Mouse (Mus musculus): ENCODE data around the gene Syngr1. TPM values are rescaled to one million over a fixed set of nuclear protein-coding genes. Genes with fewer than 3 reads are reported as not detected.
A peak's percentile ranks its signal among the peaks of the same experiment; 100 is the strongest.

The Syngr1 gene
- polyA plus RNA-seq, 1 experiment from 2014 or later, result 27.3 TPM

DNA sequence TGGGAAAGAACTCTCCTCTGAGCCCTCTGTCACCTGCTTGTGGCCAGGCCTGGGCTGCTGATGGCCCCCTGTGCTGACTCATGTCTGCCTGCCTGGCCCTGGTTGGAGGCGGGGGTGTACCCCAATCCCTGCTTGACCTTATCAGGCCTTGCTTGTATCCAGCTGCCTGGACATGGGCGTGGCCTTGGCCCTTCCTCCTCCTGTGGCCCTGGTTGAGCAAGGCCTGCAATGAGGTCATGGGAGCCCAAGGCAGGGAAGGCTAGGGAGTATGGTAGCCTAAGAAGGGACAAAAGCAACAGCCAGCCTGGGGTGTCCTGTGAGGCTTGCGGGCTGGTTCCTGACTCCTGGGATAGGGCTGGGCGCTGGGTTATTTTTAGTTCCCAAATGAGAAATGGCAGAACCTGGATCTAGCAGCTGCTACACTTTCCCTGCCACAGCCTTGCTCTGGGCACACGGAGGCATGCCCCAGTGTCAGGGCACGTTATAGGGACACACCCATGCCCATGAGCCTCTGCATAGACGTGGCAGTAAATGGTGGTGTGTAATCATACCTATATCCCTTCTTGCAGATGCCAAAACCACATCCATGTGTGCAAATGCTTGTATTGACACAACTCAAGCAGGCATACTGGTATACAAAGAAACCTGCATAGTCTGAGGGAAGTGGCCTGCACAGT lies 37.0 kb upstream of the Syngr1 start:
- Histone ChIP-seq H3K4me2 (no peak overlapping the region), H3K4me1 (peaks cover 20% of the 10 kb centered on the region), H3K36me3 (no peaks in the 10 kb centered on the region), H3K9ac (peak overlapping the region; percentile 4; the same call in 1 of the 2 replicates), H3K4me3 (no peak overlapping the region), H3K9me3 (no peaks in the 10 kb centered on the region), H3K27me3 (replicated peaks) (no peaks in the 10 kb centered on the region), H3K27ac (replicated peaks) (peak overlapping the region; percentile 43; the same call in 1 of the 2 replicates)
- ATAC-seq (ENCODE audit: extremely low read depth, insufficient number of reproducible peaks, low FRiP score, low TSS enrichment), result no peak
- WGBS, result 48% methylated on average over 7 of the region's 7 CpGs

DNA sequence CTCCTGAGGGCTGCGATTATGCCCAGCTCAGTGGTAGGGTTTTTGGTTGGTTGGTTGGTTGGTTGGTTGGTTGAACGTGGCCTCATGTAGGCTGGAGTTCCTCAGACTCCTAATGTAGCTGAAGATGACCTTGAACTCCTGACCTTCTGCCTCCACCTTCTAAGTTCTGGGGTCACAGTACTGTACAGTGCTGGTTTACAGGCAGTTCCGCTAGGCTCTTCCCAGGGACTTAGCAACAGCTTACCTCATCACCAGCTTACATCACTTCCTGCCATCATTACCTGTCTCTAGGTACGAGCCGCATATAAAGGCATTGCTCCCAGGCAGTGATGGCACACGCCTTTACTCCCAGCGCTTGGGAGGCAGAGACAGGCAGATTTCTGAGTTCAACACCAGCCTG lies 33.0 kb upstream of the Syngr1 start:
- no peak overlapping the region for H3K4me3 ChIP-seq
- peaks cover 13% of the 10 kb centered on the region for H3K4me1 ChIP-seq
- H3K4me2 ChIP-seq, result no peak overlapping the region
- H3K27ac ChIP-seq (replicated peaks), result no peak overlapping the region
- no peak overlapping the region for H3K9ac ChIP-seq
- no peak for ATAC-seq (ENCODE audit: extremely low read depth, insufficient number of reproducible peaks, low FRiP score, low TSS enrichment)
- H3K36me3 ChIP-seq, result no peaks in the 10 kb centered on the region
- WGBS, result 87% methylated on average over 7 of the region's 7 CpGs
- no peaks in the 10 kb centered on the region for H3K9me3 ChIP-seq
- H3K27me3 ChIP-seq (replicated peaks), result no peaks in the 10 kb centered on the region

DNA sequence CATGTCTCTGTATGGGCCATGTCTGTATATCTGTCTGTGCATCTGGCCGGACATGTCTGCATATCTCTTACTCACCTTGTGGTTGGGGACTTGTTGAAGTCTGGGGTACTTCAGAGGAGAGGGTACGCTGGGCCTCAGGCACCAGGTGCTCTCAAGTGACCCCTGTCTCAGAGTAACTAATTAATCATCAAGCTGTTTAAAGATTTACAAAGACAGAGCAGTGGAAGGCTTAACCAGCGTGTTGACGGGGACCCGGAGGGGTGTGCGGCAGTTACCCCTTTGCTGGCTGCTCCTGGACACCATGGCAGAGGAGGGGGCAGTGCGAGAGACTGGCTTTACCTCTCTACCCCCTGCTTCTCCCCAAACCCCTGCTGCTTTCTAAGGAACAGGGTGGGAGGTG lies 31.5 kb upstream of the Syngr1 start:
- Histone ChIP-seq H3K4me2 (no peak overlapping the region), H3K27ac (replicated peaks) (no peak overlapping the region), H3K9ac (no peak overlapping the region), H3K4me3 (no peak overlapping the region), H3K27me3 (replicated peaks) (no peaks in the 10 kb centered on the region), H3K4me1 (no peaks in the 10 kb centered on the region), H3K36me3 (no peaks in the 10 kb centered on the region), H3K9me3 (no peaks in the 10 kb centered on the region)
- 67% methylated on average over 7 of the region's 7 CpGs for WGBS
- no peak for ATAC-seq (ENCODE audit: extremely low read depth, insufficient number of reproducible peaks, low FRiP score, low TSS enrichment)

DNA sequence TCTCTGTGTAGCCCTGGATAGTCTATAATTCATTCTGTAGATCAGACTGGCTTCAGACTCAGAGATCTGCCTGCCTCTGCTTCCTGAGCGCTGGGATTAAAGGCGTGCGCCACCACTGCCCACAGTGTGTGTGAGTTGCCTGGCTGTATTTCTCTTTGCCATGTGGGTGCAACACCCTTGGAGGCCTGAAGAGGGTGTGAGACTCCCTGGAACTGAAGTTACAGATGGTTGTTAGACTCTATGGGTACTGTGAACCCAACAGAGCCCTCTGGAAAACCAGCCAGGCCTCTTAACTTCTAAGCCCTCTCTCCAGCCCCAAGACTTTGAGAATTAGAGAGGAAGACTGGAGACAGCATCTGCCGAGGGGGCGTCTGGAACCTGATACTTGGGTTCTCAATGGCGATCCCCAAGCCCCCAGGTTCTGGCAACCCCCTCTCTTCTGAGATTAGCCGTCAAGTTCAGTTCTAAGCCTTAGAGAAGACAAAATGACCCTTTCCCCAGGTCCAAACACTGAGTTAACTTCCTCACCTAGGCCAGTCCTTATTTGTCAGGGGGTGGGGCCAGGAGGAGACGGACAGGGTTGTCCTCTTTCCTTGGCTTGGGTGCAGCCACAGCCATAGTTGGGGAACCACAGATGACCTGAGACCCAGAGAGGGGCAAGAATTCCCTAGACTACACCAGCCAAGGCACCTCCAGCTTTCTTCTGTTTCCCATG lies 30.6 kb upstream of the Syngr1 start:
- H3K4me2 ChIP-seq, result no peak overlapping the region
- H3K36me3 ChIP-seq, result no peaks in the 10 kb centered on the region
- H3K4me3 ChIP-seq, result no peak overlapping the region
- no peak for ATAC-seq (ENCODE audit: extremely low read depth, insufficient number of reproducible peaks, low FRiP score, low TSS enrichment)
- H3K27ac ChIP-seq (replicated peaks), result no peak overlapping the region
- H3K27me3 ChIP-seq (replicated peaks), result no peaks in the 10 kb centered on the region
- WGBS, result 86% methylated on average over 8 of the region's 8 CpGs
- no peak overlapping the region for H3K9ac ChIP-seq
- H3K9me3 ChIP-seq, result no peaks in the 10 kb centered on the region
- no peaks in the 10 kb centered on the region for H3K4me1 ChIP-seq

DNA sequence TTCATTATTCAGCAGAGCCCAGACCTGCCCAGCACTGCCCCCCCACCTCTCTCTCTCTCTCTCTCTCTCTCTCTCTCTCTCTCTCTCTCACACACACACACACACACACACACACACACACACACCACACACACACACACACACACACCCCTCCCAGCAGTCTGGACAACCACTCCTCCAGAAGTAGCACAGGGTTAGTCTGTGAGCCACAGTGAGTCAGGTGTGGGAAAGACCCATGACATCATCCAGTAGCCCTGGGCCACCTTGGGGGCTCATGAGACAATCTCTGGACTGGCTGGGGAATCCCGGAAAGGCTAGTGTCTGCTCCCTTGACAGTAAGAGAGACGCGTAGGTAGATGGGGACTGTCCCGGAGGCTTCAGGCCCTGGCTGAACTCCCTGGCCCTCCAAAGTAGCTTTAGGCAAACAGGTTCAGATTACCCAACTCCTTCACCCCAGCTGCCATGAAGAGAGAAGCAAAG lies 30.0 kb upstream of the Syngr1 start:
- Histone ChIP-seq H3K9ac (no peak overlapping the region), H3K27ac (replicated peaks) (no peak overlapping the region), H3K36me3 (no peaks in the 10 kb centered on the region), H3K4me1 (no peaks in the 10 kb centered on the region), H3K4me3 (no peak overlapping the region), H3K4me2 (no peak overlapping the region), H3K9me3 (no peaks in the 10 kb centered on the region), H3K27me3 (replicated peaks) (no peaks in the 10 kb centered on the region)
- no peak for ATAC-seq (ENCODE audit: extremely low read depth, insufficient number of reproducible peaks, low FRiP score, low TSS enrichment)
- 77% methylated on average over 4 of the region's 4 CpGs for WGBS

DNA sequence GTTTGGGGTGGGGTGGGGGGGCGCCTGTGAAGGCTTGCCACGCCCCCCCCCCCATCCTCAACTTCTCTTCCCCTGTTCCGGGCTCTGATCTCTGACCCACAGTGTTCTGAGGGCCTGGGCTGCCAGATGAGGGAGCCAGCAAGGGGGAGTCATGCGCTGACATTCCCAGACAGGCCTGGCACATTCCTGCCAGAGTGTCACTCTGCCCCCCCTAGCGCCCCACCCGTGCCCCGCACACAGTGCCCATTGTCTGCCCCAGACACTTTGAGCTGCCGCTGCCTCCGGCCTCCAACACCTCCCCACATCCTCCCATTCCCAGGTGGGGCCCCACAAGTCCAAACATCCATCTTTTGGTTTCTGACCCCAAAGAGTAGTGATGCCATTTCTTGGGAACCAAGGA lies 28.8 kb upstream of the Syngr1 start:
- Histone ChIP-seq H3K9me3 (no peaks in the 10 kb centered on the region), H3K27ac (replicated peaks) (no peak overlapping the region)

DNA sequence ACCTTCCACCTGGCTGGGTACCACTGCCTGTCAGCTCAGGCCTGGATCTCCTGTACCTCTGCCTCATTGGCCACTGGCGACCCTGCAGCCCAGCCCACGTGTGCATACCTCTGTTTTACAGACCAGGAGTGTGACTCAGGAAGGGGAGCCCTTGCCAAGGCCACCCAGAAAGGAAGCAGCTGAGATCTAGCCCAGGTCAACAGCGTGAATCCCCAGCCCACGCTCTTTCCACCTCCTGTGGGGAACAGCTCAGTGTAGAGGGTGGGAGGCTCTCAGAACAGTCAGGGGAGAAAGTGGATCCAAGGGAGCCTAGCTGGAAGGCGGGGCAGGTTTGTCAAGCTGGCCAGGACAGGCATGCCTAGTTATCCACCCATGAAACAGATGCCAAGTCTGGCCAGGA lies 28.3 kb upstream of the Syngr1 start:
- 47% methylated on average over 5 of the region's 5 CpGs for WGBS

More for the DNA sequence above, 28.8 kb upstream of the Syngr1 start:
- Histone ChIP-seq H3K9ac (no peak overlapping the region), H3K36me3 (no peaks in the 10 kb centered on the region), H3K27me3 (replicated peaks) (no peaks in the 10 kb centered on the region), H3K4me2 (no peak overlapping the region), H3K4me1 (no peaks in the 10 kb centered on the region), H3K4me3 (no peak overlapping the region)
- no peak for ATAC-seq (ENCODE audit: extremely low read depth, insufficient number of reproducible peaks, low FRiP score, low TSS enrichment)
- 60% methylated on average over 8 of the region's 9 CpGs for WGBS

DNA sequence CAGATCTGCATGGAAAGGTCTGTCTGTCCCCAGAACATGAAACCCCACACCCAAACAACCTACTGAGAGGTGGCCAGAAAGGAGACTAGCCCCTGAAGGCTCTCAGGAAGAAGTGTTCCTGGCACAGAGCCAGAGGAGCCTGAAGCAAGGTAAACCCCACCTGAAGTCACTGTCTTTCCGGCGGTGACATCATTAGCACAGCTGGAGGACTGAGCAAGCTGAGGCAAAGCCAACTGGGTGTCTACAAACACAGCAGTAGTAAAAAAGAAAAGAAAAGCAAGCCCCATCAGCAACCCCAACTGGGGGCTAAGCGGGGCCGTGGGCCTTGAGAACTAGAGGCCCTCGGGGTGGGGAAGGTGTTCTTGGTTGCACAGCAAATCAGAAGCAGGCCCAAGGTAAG lies 26.2 kb upstream of the Syngr1 start:
- Histone ChIP-seq H3K27me3 (replicated peaks) (no peaks in the 10 kb centered on the region), H3K9ac (no peak overlapping the region), H3K4me2 (no peak overlapping the region), H3K27ac (replicated peaks) (no peak overlapping the region), H3K4me3 (no peak overlapping the region), H3K36me3 (no peaks in the 10 kb centered on the region), H3K4me1 (peaks cover 1% of the 10 kb centered on the region), H3K9me3 (no peaks in the 10 kb centered on the region)
- no peak for ATAC-seq (ENCODE audit: extremely low read depth, insufficient number of reproducible peaks, low FRiP score, low TSS enrichment)
- 82% methylated on average over 5 of the region's 5 CpGs for WGBS

More for the DNA sequence above, 28.3 kb upstream of the Syngr1 start:
- no peak for ATAC-seq (ENCODE audit: extremely low read depth, insufficient number of reproducible peaks, low FRiP score, low TSS enrichment)
- Histone ChIP-seq H3K4me1 (no peaks in the 10 kb centered on the region), H3K27ac (replicated peaks) (no peak overlapping the region), H3K9ac (no peak overlapping the region), H3K9me3 (no peaks in the 10 kb centered on the region), H3K4me3 (no peak overlapping the region), H3K27me3 (replicated peaks) (no peaks in the 10 kb centered on the region), H3K4me2 (no peak overlapping the region), H3K36me3 (no peaks in the 10 kb centered on the region)

DNA sequence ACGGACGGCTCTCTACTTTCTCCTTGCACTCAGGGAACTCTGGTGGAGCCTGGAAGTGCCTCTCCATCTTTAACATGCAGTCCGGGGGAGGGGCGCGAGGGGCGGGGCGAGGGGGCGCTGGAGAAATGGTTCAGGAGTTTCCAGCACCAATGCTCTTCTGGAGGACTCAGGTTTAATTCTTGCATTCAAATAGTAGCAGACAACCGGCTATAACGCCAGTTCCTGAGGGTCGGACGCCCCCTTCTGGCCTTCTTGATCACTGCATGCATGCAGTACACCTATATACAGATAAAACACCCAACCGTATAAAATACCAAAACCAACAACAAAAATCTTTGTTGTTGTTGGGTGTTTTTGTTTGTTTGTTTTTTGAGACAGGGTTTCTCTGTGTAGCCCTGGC lies 25.7 kb upstream of the Syngr1 start:
- ATAC-seq (ENCODE audit: extremely low read depth, insufficient number of reproducible peaks, low FRiP score, low TSS enrichment), result no peak
- no peak overlapping the region for H3K9ac ChIP-seq
- H3K9me3 ChIP-seq, result no peaks in the 10 kb centered on the region
- H3K4me1 ChIP-seq, result peaks cover 6% of the 10 kb centered on the region
- no peak overlapping the region for H3K27ac ChIP-seq (replicated peaks)
- no peaks in the 10 kb centered on the region for H3K27me3 ChIP-seq (replicated peaks)
- no peaks in the 10 kb centered on the region for H3K36me3 ChIP-seq
- WGBS, result 11% methylated on average over 13 of the region's 13 CpGs
- no peak overlapping the region for H3K4me2 ChIP-seq
- H3K4me3 ChIP-seq, result no peak overlapping the region

DNA sequence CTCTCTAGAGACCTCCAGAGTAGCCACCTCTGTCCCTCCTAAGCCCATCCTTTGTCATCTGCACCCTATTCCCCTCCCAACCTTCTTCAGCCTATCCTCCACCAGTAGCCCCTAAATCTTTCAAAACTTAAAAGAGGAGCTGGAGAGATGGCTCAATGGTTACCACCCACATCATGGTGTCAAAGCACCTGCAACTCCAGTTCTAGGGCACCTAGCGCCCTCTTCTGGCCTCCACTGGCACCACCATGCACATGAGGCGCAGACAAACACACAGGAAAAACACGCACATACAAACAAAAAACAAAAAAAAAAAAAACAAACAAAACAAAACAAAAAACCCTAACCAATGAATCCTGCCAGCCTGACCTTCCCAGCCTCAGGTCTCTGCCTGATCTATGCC lies 24.6 kb upstream of the Syngr1 start:
- Histone ChIP-seq H3K9me3 (no peaks in the 10 kb centered on the region), H3K9ac (no peak overlapping the region), H3K4me3 (no peak overlapping the region), H3K4me1 (peaks cover 10% of the 10 kb centered on the region), H3K27ac (replicated peaks) (no peak overlapping the region), H3K36me3 (no peaks in the 10 kb centered on the region), H3K27me3 (replicated peaks) (0 out of 2 replicates have a peak, but pooled peaks cover 2% of the 10 kb centered on the region), H3K4me2 (no peak overlapping the region)
- WGBS, result 49% methylated on average over 3 of the region's 3 CpGs
- ATAC-seq (ENCODE audit: extremely low read depth, insufficient number of reproducible peaks, low FRiP score, low TSS enrichment), result no peak

DNA sequence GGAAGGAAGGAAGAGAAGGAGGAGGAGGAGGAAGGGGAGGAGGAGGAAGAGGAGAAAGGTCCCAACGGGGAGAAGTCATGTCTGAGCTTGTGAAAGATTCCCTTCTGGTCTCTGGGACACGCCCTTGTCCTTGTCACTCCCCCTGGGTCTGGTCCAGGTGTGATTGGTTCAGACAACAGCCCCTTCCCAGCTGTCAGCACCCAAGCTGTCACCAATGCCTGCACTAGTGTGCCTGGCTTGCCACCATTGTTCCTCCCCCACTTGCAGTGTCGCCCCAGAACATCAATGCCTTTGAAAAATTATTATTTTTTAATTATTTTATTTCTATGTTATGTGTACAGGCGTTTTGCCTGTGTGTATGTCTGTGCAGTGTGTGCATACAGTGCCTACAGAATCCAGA lies 22.0 kb upstream of the Syngr1 start:
- WGBS, result 55% methylated on average over 4 of the region's 4 CpGs
- Histone ChIP-seq H3K4me3 (no peak overlapping the region), H3K27ac (replicated peaks) (no peak overlapping the region), H3K4me1 (peaks cover 11% of the 10 kb centered on the region), H3K4me2 (no peak overlapping the region), H3K36me3 (no peaks in the 10 kb centered on the region), H3K9me3 (no peaks in the 10 kb centered on the region), H3K27me3 (replicated peaks) (0 out of 2 replicates have a peak, but pooled peaks cover 3% of the 10 kb centered on the region), H3K9ac (no peak overlapping the region)
- no peak for ATAC-seq (ENCODE audit: extremely low read depth, insufficient number of reproducible peaks, low FRiP score, low TSS enrichment)

Measured in heart, embryonic 13.5 days (tissue).